Mouse (Mus musculus): ENCODE results near the gene Sorcs2.
A peak's percentile ranks its signal among the peaks of the same experiment; 100 is the strongest.

Gene Sorcs2

GRCm38 (mm10) chr5:36359535-36360243 lies 38.2 kb downstream of the Sorcs2 start:
- no peak for DNase-seq (ENCODE audit: low spot score in 2 of 2)

- DNase-seq (ENCODE audit: low spot score in 2 of 2), result no peak
Observed at GRCm38 (mm10) chr5:36358161-36358560, 39.8 kb downstream of the Sorcs2 start.

- no peak for DNase-seq (ENCODE audit: low spot score in 2 of 2)
Observed at GRCm38 (mm10) chr5:36356659-36357058, 41.3 kb downstream of the Sorcs2 start.

GRCm38 (mm10) chr5:36355683-36356082 lies 42.3 kb downstream of the Sorcs2 start:
- no peak for DNase-seq (ENCODE audit: low spot score in 2 of 2)

- no peak for DNase-seq (ENCODE audit: low spot score in 2 of 2)
Observed at GRCm38 (mm10) chr5:36353679-36354078, 44.3 kb downstream of the Sorcs2 start.

GRCm38 (mm10) chr5:36353194-36353593 lies 44.7 kb downstream of the Sorcs2 start:
- DNase-seq (ENCODE audit: low spot score in 2 of 2), result no peak

GRCm38 (mm10) chr5:36346698-36347097 lies 51.2 kb downstream of the Sorcs2 start:
- no peak for DNase-seq (ENCODE audit: low spot score in 2 of 2)

- DNase-seq (ENCODE audit: low spot score in 2 of 2), result no peak
Observed at GRCm38 (mm10) chr5:36339283-36339682, 58.7 kb downstream of the Sorcs2 start.

GRCm38 (mm10) chr5:36336252-36336651 lies 61.7 kb downstream of the Sorcs2 start:
- no peak for DNase-seq (ENCODE audit: low spot score in 2 of 2)

GRCm38 (mm10) chr5:36335661-36336060 lies 62.3 kb downstream of the Sorcs2 start:
- no peak for DNase-seq (ENCODE audit: low spot score in 2 of 2)

GRCm38 (mm10) chr5:36334227-36334626 lies 63.7 kb downstream of the Sorcs2 start:
- no peak for DNase-seq (ENCODE audit: low spot score in 2 of 2)

- DNase-seq (ENCODE audit: low spot score in 2 of 2), result no peak
Observed at GRCm38 (mm10) chr5:36330472-36331155, 67.3 kb downstream of the Sorcs2 start.

- DNase-seq (ENCODE audit: low spot score in 2 of 2), result no peak
Observed at GRCm38 (mm10) chr5:36326057-36327010, 71.6 kb downstream of the Sorcs2 start.

GRCm38 (mm10) chr5:36324140-36324572 lies 73.8 kb downstream of the Sorcs2 start:
- DNase-seq (ENCODE audit: low spot score in 2 of 2), result no peak

- DNase-seq (ENCODE audit: low spot score in 2 of 2), result peak; percentile 47 to 79
Observed at GRCm38 (mm10) chr5:36323526-36323925, 74.4 kb downstream of the Sorcs2 start.

- DNase-seq (ENCODE audit: low spot score in 2 of 2), result no peak
Observed at GRCm38 (mm10) chr5:36321581-36321980, 76.4 kb downstream of the Sorcs2 start.

GRCm38 (mm10) chr5:36320667-36321066 lies 77.3 kb downstream of the Sorcs2 start:
- DNase-seq (ENCODE audit: low spot score in 2 of 2), result no peak

GRCm38 (mm10) chr5:36317641-36318368 lies 80.1 kb downstream of the Sorcs2 start:
- DNase-seq (ENCODE audit: low spot score in 2 of 2), result peak in 1 of 2 experiments; percentile 28

GRCm38 (mm10) chr5:36315106-36315505 lies 82.8 kb downstream of the Sorcs2 start:
- no peak for DNase-seq (ENCODE audit: low spot score in 2 of 2)

- no peak for DNase-seq (ENCODE audit: low spot score in 2 of 2)
Observed at GRCm38 (mm10) chr5:36313353-36314079, 84.4 kb downstream of the Sorcs2 start.

- no peak for DNase-seq (ENCODE audit: low spot score in 2 of 2)
Observed at GRCm38 (mm10) chr5:36312926-36313325, 85.0 kb downstream of the Sorcs2 start.
